Mouse (Mus musculus) urinary bladder, postnatal 25 days (tissue): Measurements from ENCODE around the gene Rnps1.
A peak's percentile ranks its signal among the peaks of the same experiment; 100 is the strongest.

Source experiments
- DNase-seq: peaks from one replicate; pipeline ENCODE4 v3.0.0; 2022; ENCODE audit warnings: low spot score

The Rnps1 gene

GRCm38 (mm10) chr17:24469910-24470602, 55.7 kb downstream of the Rnps1 start, which contains the start of the genes E4f1 and Pgp:
TSS of gene E4f1 (minus strand) at chr17:24470313.
TSS of gene Pgp (plus strand) at chr17:24470392.
- peak; percentile 98 for DNase-seq

- peak; percentile 31 for DNase-seq
Observed at GRCm38 (mm10) chr17:24470701-24471527, 56.5 kb downstream of the Rnps1 start.

- peak; percentile 47 for DNase-seq
Observed at GRCm38 (mm10) chr17:24472512-24472911, 58.1 kb downstream of the Rnps1 start.

- DNase-seq: no peak
Observed at GRCm38 (mm10) chr17:24473612-24474275, 59.4 kb downstream of the Rnps1 start, which contains the start of gene Bricd5. TSS of gene Bricd5 (plus strand) at chr17:24473884.

GRCm38 (mm10) chr17:24474557-24474956, 60.2 kb downstream of the Rnps1 start:
- DNase-seq: no peak
